Mouse (Mus musculus) splenic B cell, adult 2 months (primary cell): Measurements from ENCODE around the gene Gabrg2.

Source experiments
- DNase-seq: peaks from one replicate; pipeline ENCODE4 v3.0.0-alpha.2; 2011; ENCODE audit warnings: low read depth, low spot score
- H3K27me3 ChIP-seq: 2 replicates; pipeline ENCODE4 v1.6.1; 2012; ENCODE audit warnings: mild to moderate bottlenecking, low read length, moderate library complexity, mixed read lengths; ENCODE audit not compliant: control insufficient read depth, poor library complexity, insufficient read depth, severe bottlenecking
- H3K36me3 ChIP-seq: 2 replicates; pipeline ENCODE4 v1.6.1; 2012; ENCODE audit warnings: mild to moderate bottlenecking, low read length, moderate library complexity, mixed read lengths; ENCODE audit not compliant: control insufficient read depth, poor library complexity, insufficient read depth, severe bottlenecking

Gabrg2 gene

GRCm38 (mm10) chr11:42000190-42001098, at the start of gene Gabrg2:
Gene Gabrg2 (minus strand): TSS chr11:42000857.
- no peak for DNase-seq

GRCm38 (mm10) chr11:42048201-42048600, 47.5 kb upstream of the Gabrg2 start:
- H3K27me3 ChIP-seq = no peaks in the 10 kb centered on the region
- no peak for DNase-seq
- H3K36me3 ChIP-seq = no peaks in the 10 kb centered on the region

More at GRCm38 (mm10) chr11:42000190-42001098, at the start of gene Gabrg2:
- no peaks in the 10 kb centered on the region for H3K36me3 ChIP-seq
- no peaks in the 10 kb centered on the region for H3K27me3 ChIP-seq

- Histone ChIP-seq H3K27me3 (no peaks in the 10 kb centered on the region), H3K36me3 (no peaks in the 10 kb centered on the region)
- DNase-seq = no peak
Observed at GRCm38 (mm10) chr11:41999468-41999881, 1.2 kb downstream of the Gabrg2 start.

- no peaks in the 10 kb centered on the region; the same call in 1 of the 2 replicates for H3K27me3 ChIP-seq
- no peaks in the 10 kb centered on the region for H3K36me3 ChIP-seq
- DNase-seq = no peak
Observed at GRCm38 (mm10) chr11:41980152-41980551, 20.5 kb downstream of the Gabrg2 start.

GRCm38 (mm10) chr11:41968595-41968994, 32.1 kb downstream of the Gabrg2 start:
- Histone ChIP-seq H3K36me3 (no peaks in the 10 kb centered on the region), H3K27me3 (no peaks in the 10 kb centered on the region)
- no peak for DNase-seq

GRCm38 (mm10) chr11:41962706-41963105, 38.0 kb downstream of the Gabrg2 start:
- Histone ChIP-seq H3K27me3 (no peaks in the 10 kb centered on the region), H3K36me3 (no peaks in the 10 kb centered on the region)
- no peak for DNase-seq

GRCm38 (mm10) chr11:41953550-41953949, 47.1 kb downstream of the Gabrg2 start:
- H3K36me3 ChIP-seq = no peaks in the 10 kb centered on the region
- DNase-seq = no peak
- H3K27me3 ChIP-seq = no peaks in the 10 kb centered on the region

- DNase-seq = no peak
Observed at GRCm38 (mm10) chr11:41951898-41952297, 48.8 kb downstream of the Gabrg2 start.

GRCm38 (mm10) chr11:41945471-41945870, 55.2 kb downstream of the Gabrg2 start:
- no peaks in the 10 kb centered on the region for H3K36me3 ChIP-seq
- no peaks in the 10 kb centered on the region for H3K27me3 ChIP-seq
- DNase-seq = no peak

More at GRCm38 (mm10) chr11:41951898-41952297, 48.8 kb downstream of the Gabrg2 start:
- no peaks in the 10 kb centered on the region for H3K36me3 ChIP-seq
- no peaks in the 10 kb centered on the region for H3K27me3 ChIP-seq

- Histone ChIP-seq H3K27me3 (no peaks in the 10 kb centered on the region), H3K36me3 (no peaks in the 10 kb centered on the region)
- DNase-seq = no peak
Observed at GRCm38 (mm10) chr11:41937979-41938378, 62.7 kb downstream of the Gabrg2 start.

GRCm38 (mm10) chr11:41918864-41919263, 81.8 kb downstream of the Gabrg2 start:
- H3K36me3 ChIP-seq = no peaks in the 10 kb centered on the region
- H3K27me3 ChIP-seq = no peaks in the 10 kb centered on the region
- no peak for DNase-seq

GRCm38 (mm10) chr11:41914066-41914465, 86.6 kb downstream of the Gabrg2 start:
- no peak for DNase-seq
- Histone ChIP-seq H3K27me3 (no peaks in the 10 kb centered on the region), H3K36me3 (no peaks in the 10 kb centered on the region)

GRCm38 (mm10) chr11:41903661-41904060, 97.0 kb downstream of the Gabrg2 start:
- Histone ChIP-seq H3K36me3 (no peaks in the 10 kb centered on the region), H3K27me3 (no peaks in the 10 kb centered on the region)
- no peak for DNase-seq
